Mouse (Mus musculus) erythroblast, embryonic 14.5 days (primary cell): ENCODE data around the gene Pbxip1.

Source experiments
- GATA1 ChIP-seq: IDR thresholded peaks from 2 replicates; pipeline ENCODE4 v1.6.1; 2012; ENCODE audit warnings: low read length, inconsistent platforms, mixed read lengths
- TAL1 ChIP-seq: IDR thresholded peaks from 3 replicates; pipeline ENCODE4 v1.6.1; 2012; ENCODE audit warnings: low read length, inconsistent platforms, mixed read lengths

DNA sequence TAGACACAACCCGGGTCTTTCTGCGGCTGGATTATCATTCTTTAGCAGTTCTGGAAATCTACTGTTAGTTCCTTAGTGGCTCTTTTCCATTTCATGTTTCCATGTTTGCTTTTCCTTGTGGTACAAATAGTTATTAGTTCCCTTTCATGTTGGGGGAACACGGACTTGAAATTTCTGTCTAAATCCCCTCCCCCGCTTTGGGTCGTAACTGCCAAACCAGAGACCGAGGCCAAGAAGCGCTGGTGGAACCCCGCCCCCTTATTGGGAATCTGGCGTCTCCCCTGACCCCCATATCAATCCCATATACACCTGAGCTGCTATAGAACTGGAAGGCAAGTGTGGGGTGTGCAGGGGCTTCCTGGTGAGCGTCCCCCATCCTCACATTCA, 41.1 kb upstream of the Pbxip1 start:
- no peak for TF ChIP-seq GATA1
- TF ChIP-seq TAL1, result no peak
